Mouse (Mus musculus) bone marrow macrophage, adult 2 months (primary cell): Measurements from ENCODE around the gene Eftud2.

Experiments used
- CTCF ChIP-seq: IDR thresholded peaks from 2 replicates; pipeline ENCODE4 v1.5.1; 2012; ENCODE audit warnings: low read depth, mild to moderate bottlenecking, low read length, moderate library complexity
- POLR2A ChIP-seq: IDR thresholded peaks from 2 replicates; pipeline ENCODE4 v1.6.1; 2012; ENCODE audit warnings: mild to moderate bottlenecking, low read depth, low read length, borderline replicate concordance

GRCm38 (mm10) chr11:102903654-102904053 is 22.9 kb upstream of the Eftud2 start:
- TF ChIP-seq CTCF, result no peak
- TF ChIP-seq POLR2A, result no peak
